Mouse (Mus musculus) neural tube, embryonic 12.5 days (tissue): ENCODE measurements around the gene Znrf4. TPM values are rescaled to one million over a fixed set of nuclear protein-coding genes. Genes with fewer than 3 reads are reported as not detected.

Experiments
- ATAC-seq: fragments of 200-750 bp; cut with Nextera tagmentation; 2 replicates; pipeline ENCODE4 v1.8.0; 2017; ENCODE audit warnings: low read depth, mild to moderate bottlenecking, moderate TSS enrichment, moderate library complexity; ENCODE audit not compliant: low FRiP score
- H3K27ac ChIP-seq: fragments of 300-500 bp; sonication (generic); 2 replicates; pipeline ENCODE4 v1.5.1; 2016
- H3K27me3 ChIP-seq: fragments of 300-500 bp; sonication (generic); replicated peaks from 2 replicates; pipeline ENCODE4 v1.6.1; 2016; ENCODE audit warnings: mild to moderate bottlenecking
- H3K36me3 ChIP-seq: fragments of 300-500 bp; sonication (generic); 2 replicates; pipeline ENCODE4 v1.6.1; 2016; ENCODE audit warnings: mild to moderate bottlenecking
- H3K4me1 ChIP-seq: fragments of 300-500 bp; sonication (generic); 2 replicates; pipeline ENCODE4 v1.6.1; 2016
- H3K4me2 ChIP-seq: fragments of 300-500 bp; sonication (generic); replicated peaks from 2 replicates; pipeline ENCODE4 v1.6.1; 2016; ENCODE audit warnings: mild to moderate bottlenecking
- H3K4me3 ChIP-seq: fragments of 300-500 bp; sonication (generic); 2 replicates; pipeline ENCODE4 v1.5.1; 2016
- H3K9ac ChIP-seq: fragments of 300-500 bp; sonication (generic); 2 replicates; pipeline ENCODE4 v1.6.1; 2016; ENCODE audit warnings: mild to moderate bottlenecking
- H3K9me3 ChIP-seq: fragments of 300-500 bp; sonication (generic); 2 replicates; pipeline ENCODE4 v1.6.1; 2016; ENCODE audit warnings: mild to moderate bottlenecking
- WGBS: fragments of 180-500 bp; shearing (Covaris S2); methylation state at CpG from one replicate; pipeline ENCODE4 v1.1.7; 2016; 5-methylcytosine and 5-hydroxymethylcytosine counted together
- polyA plus RNA-seq: library from polyadenylated mRNA; unstranded; fragments of >200 nt; fragmentation: Nextera tagmentation; extraction: Ambion mirVana; gene quantifications from 2 replicates; pipeline ENCODE4 v1.2.1, GENCODE M21; 2016

Gene Znrf4
- polyA plus RNA-seq, 1 experiment from 2014 or later = not detected

- Histone ChIP-seq H3K4me3 (no peak overlapping the region), H3K9ac (no peak overlapping the region), H3K4me2 (no peak overlapping the region), H3K36me3 (no peaks in the 10 kb centered on the region), H3K27me3 (no peaks in the 10 kb centered on the region), H3K27ac (no peak overlapping the region), H3K9me3 (no peaks in the 10 kb centered on the region), H3K4me1 (peaks cover 42% of the 10 kb centered on the region)
- no peak for ATAC-seq
- whole genome bisulfite sequencing = 57% methylated on average over 17 of the region's 17 CpGs
These were observed 35.0 kb upstream of the Znrf4 start for GRCm38 (mm10) chr17:56547116-56547845.

GRCm38 (mm10) chr17:56546576-56546975 lies 34.3 kb upstream of the Znrf4 start:
- Histone ChIP-seq H3K4me1 (peaks cover 36% of the 10 kb centered on the region), H3K27me3 (no peaks in the 10 kb centered on the region), H3K9me3 (no peaks in the 10 kb centered on the region), H3K9ac (no peak overlapping the region), H3K4me3 (no peak overlapping the region), H3K27ac (no peak overlapping the region), H3K4me2 (no peak overlapping the region), H3K36me3 (no peaks in the 10 kb centered on the region)
- ATAC-seq = no peak
- WGBS = 87% methylated on average over 5 of the region's 5 CpGs

GRCm38 (mm10) chr17:56545945-56546344 lies 33.7 kb upstream of the Znrf4 start:
- peaks cover 31% of the 10 kb centered on the region for H3K4me1 ChIP-seq
- no peak overlapping the region for H3K4me2 ChIP-seq
- no peak overlapping the region for H3K27ac ChIP-seq
- H3K9me3 ChIP-seq = no peaks in the 10 kb centered on the region
- no peak overlapping the region for H3K4me3 ChIP-seq
- 86% methylated on average over 1 of the region's 1 CpGs for WGBS
- no peaks in the 10 kb centered on the region for H3K27me3 ChIP-seq
- H3K9ac ChIP-seq = no peak overlapping the region
- ATAC-seq = no peak
- no peaks in the 10 kb centered on the region for H3K36me3 ChIP-seq

GRCm38 (mm10) chr17:56544699-56545387 lies 32.6 kb upstream of the Znrf4 start:
- H3K4me2 ChIP-seq = no peak overlapping the region
- H3K4me1 ChIP-seq = peaks cover 26% of the 10 kb centered on the region
- no peaks in the 10 kb centered on the region for H3K36me3 ChIP-seq
- no peak overlapping the region for H3K27ac ChIP-seq
- 79% methylated on average over 7 of the region's 7 CpGs for WGBS
- ATAC-seq = no peak
- H3K9ac ChIP-seq = no peak overlapping the region
- no peak overlapping the region for H3K4me3 ChIP-seq
- no peaks in the 10 kb centered on the region for H3K9me3 ChIP-seq
- H3K27me3 ChIP-seq = no peaks in the 10 kb centered on the region

- no peak overlapping the region for H3K27ac ChIP-seq
- no peaks in the 10 kb centered on the region for H3K9me3 ChIP-seq
- peaks cover 27% of the 10 kb centered on the region for H3K4me1 ChIP-seq
- H3K36me3 ChIP-seq = no peaks in the 10 kb centered on the region
- no peak for ATAC-seq
- no peak overlapping the region for H3K4me3 ChIP-seq
- WGBS = 81% methylated on average over 3 of the region's 3 CpGs
- H3K9ac ChIP-seq = no peak overlapping the region
- no peaks in the 10 kb centered on the region for H3K27me3 ChIP-seq
- no peak overlapping the region for H3K4me2 ChIP-seq
These were observed 31.5 kb upstream of the Znrf4 start for GRCm38 (mm10) chr17:56543684-56544224.

- Histone ChIP-seq H3K9ac (no peak overlapping the region), H3K9me3 (no peaks in the 10 kb centered on the region), H3K4me2 (no peak overlapping the region), H3K27me3 (no peaks in the 10 kb centered on the region), H3K27ac (no peak overlapping the region), H3K36me3 (no peaks in the 10 kb centered on the region), H3K4me3 (no peak overlapping the region), H3K4me1 (peaks cover 25% of the 10 kb centered on the region)
- no peak for ATAC-seq
- WGBS = 17% methylated on average over 8 of the region's 8 CpGs
These were observed 30.5 kb upstream of the Znrf4 start for GRCm38 (mm10) chr17:56542736-56543135.

- no peak for ATAC-seq
- Histone ChIP-seq H3K36me3 (no peaks in the 10 kb centered on the region), H3K27ac (no peak overlapping the region), H3K27me3 (no peaks in the 10 kb centered on the region), H3K9me3 (no peaks in the 10 kb centered on the region), H3K4me3 (no peak overlapping the region), H3K4me1 (peaks cover 23% of the 10 kb centered on the region), H3K4me2 (no peak overlapping the region), H3K9ac (no peak overlapping the region)
- WGBS = 35% methylated on average over 6 of the region's 6 CpGs
These were observed 28.3 kb upstream of the Znrf4 start for GRCm38 (mm10) chr17:56540562-56540975.

GRCm38 (mm10) chr17:56537912-56538311 lies 25.7 kb upstream of the Znrf4 start:
- Histone ChIP-seq H3K9me3 (no peaks in the 10 kb centered on the region), H3K27me3 (no peaks in the 10 kb centered on the region), H3K4me3 (no peak overlapping the region), H3K36me3 (no peaks in the 10 kb centered on the region), H3K4me1 (peaks cover 21% of the 10 kb centered on the region), H3K9ac (no peak overlapping the region), H3K4me2 (peak overlapping the region; percentile 16; the same call in 1 of the 2 replicates), H3K27ac (no peak overlapping the region)
- WGBS = 11% methylated on average over 8 of the region's 8 CpGs
- peak; percentile 54 for ATAC-seq

- no peak for ATAC-seq
- no peak overlapping the region for H3K27ac ChIP-seq
These were observed 24.6 kb upstream of the Znrf4 start for GRCm38 (mm10) chr17:56536874-56537273.

GRCm38 (mm10) chr17:56536192-56536591 lies 24.0 kb upstream of the Znrf4 start:
- Histone ChIP-seq H3K36me3 (no peaks in the 10 kb centered on the region), H3K9me3 (no peaks in the 10 kb centered on the region), H3K9ac (0 out of 2 replicates have a peak overlapping the region, but pooled peaks have one; percentile 5), H3K4me1 (peaks cover 15% of the 10 kb centered on the region), H3K4me2 (no peak overlapping the region), H3K27ac (peak overlapping the region; percentile 12; the same call in 1 of the 2 replicates), H3K4me3 (no peak overlapping the region), H3K27me3 (no peaks in the 10 kb centered on the region)
- 0 out of 2 replicates have a peak, but pooled peaks have one; percentile 17 for ATAC-seq
- 48% methylated on average over 14 of the region's 14 CpGs for WGBS

More at GRCm38 (mm10) chr17:56536874-56537273, 24.6 kb upstream of the Znrf4 start:
- 60% methylated on average over 3 of the region's 3 CpGs for WGBS
- peaks cover 15% of the 10 kb centered on the region for H3K4me1 ChIP-seq
- no peak overlapping the region for H3K4me3 ChIP-seq
- no peaks in the 10 kb centered on the region for H3K27me3 ChIP-seq
- no peaks in the 10 kb centered on the region for H3K36me3 ChIP-seq
- H3K4me2 ChIP-seq = no peak overlapping the region
- no peaks in the 10 kb centered on the region for H3K9me3 ChIP-seq
- no peak overlapping the region for H3K9ac ChIP-seq

- 81% methylated on average over 4 of the region's 4 CpGs for WGBS
- no peaks in the 10 kb centered on the region for H3K27me3 ChIP-seq
- no peak overlapping the region for H3K4me3 ChIP-seq
- no peak overlapping the region for H3K27ac ChIP-seq
- 0 out of 2 replicates have a peak, but pooled peaks cover 7% of the 10 kb centered on the region for H3K9me3 ChIP-seq
- H3K4me1 ChIP-seq = no peaks in the 10 kb centered on the region
- H3K4me2 ChIP-seq = no peak overlapping the region
- no peak overlapping the region for H3K9ac ChIP-seq
- ATAC-seq = no peak
- no peaks in the 10 kb centered on the region for H3K36me3 ChIP-seq
These were observed 12.7 kb upstream of the Znrf4 start for GRCm38 (mm10) chr17:56524943-56525342.

- no peak overlapping the region for H3K4me2 ChIP-seq
- no peaks in the 10 kb centered on the region for H3K27me3 ChIP-seq
- H3K4me3 ChIP-seq = no peak overlapping the region
- H3K4me1 ChIP-seq = no peaks in the 10 kb centered on the region
- no peak overlapping the region for H3K27ac ChIP-seq
- H3K9ac ChIP-seq = no peak overlapping the region
- WGBS = 53% methylated on average over 1 of the region's 1 CpGs
- ATAC-seq = no peak
- no peaks in the 10 kb centered on the region for H3K36me3 ChIP-seq
- 0 out of 2 replicates have a peak, but pooled peaks cover 7% of the 10 kb centered on the region for H3K9me3 ChIP-seq
These were observed 10.5 kb upstream of the Znrf4 start for GRCm38 (mm10) chr17:56522744-56523143.
